Mouse (Mus musculus) heart, postnatal 0 days (tissue): ENCODE measurements around the gene Aurkaip1. TPM values are rescaled to one million over a fixed set of nuclear protein-coding genes. Genes with fewer than 3 reads are reported as not detected.

Experiments used
- ATAC-seq: fragments of 200-750 bp; cut with Nextera tagmentation; 2 replicates; pipeline ENCODE4 v1.8.0; 2017; ENCODE audit warnings: low read depth, moderate number of reproducible peaks, moderate library complexity; ENCODE audit not compliant: insufficient read depth
- DNase-seq: peaks from one replicate; pipeline ENCODE4 v3.0.0-alpha.2; 2016; ENCODE audit warnings: low spot score
- H3K27ac ChIP-seq: fragments of 300-500 bp; sonication (generic); 2 replicates; pipeline ENCODE4 v1.5.1; 2014; ENCODE audit warnings: low read depth, mild to moderate bottlenecking
- H3K27me3 ChIP-seq: fragments of 300-500 bp; sonication (generic); 2 replicates; pipeline ENCODE4 v1.6.1; 2014; ENCODE audit warnings: low read length, mixed read lengths; ENCODE audit not compliant: control insufficient read depth, insufficient read depth
- H3K36me3 ChIP-seq: fragments of 300-500 bp; sonication (generic); replicated peaks from 2 replicates; pipeline ENCODE4 v1.6.1; 2014; ENCODE audit warnings: low read length, mixed read lengths; ENCODE audit not compliant: control insufficient read depth, insufficient read depth
- H3K4me1 ChIP-seq: fragments of 300-500 bp; sonication (generic); 2 replicates; pipeline ENCODE4 v1.6.1; 2014; ENCODE audit warnings: antibody characterized with exemption; ENCODE audit not compliant: control insufficient read depth, insufficient read depth
- H3K4me2 ChIP-seq: fragments of 300-500 bp; sonication (generic); 2 replicates; pipeline ENCODE4 v1.6.1; 2014; ENCODE audit warnings: low read depth, mild to moderate bottlenecking, low read length, moderate library complexity
- H3K4me3 ChIP-seq: fragments of 300-500 bp; sonication (generic); 2 replicates; pipeline ENCODE4 v1.5.1; 2014; ENCODE audit warnings: low read depth, low read length
- H3K9ac ChIP-seq: fragments of 300-500 bp; sonication (generic); replicated peaks from 2 replicates; pipeline ENCODE4 v1.6.1; 2014; ENCODE audit warnings: low read depth, low read length, mixed read lengths
- H3K9me3 ChIP-seq: fragments of 300-500 bp; sonication (generic); replicated peaks from 2 replicates; pipeline ENCODE4 v1.6.1; 2016; ENCODE audit warnings: low read length; ENCODE audit not compliant: control insufficient read depth
- CTCF ChIP-seq: IDR thresholded peaks from 2 replicates; pipeline ENCODE4 v1.5.1; 2016; ENCODE audit warnings: antibody characterized with exemption, control low read depth, low read depth
- EP300 ChIP-seq: IDR thresholded peaks from 2 replicates; pipeline ENCODE4 v1.6.1; 2016; ENCODE audit warnings: antibody characterized with exemption, low read depth
- whole genome bisulfite sequencing: fragments of 180-500 bp; shearing (Covaris S2); extraction: QIAGEN DNeasy Blood & Tissue Kit; methylation state at CpG from one replicate; pipeline ENCODE4 v1.1.7; 2014; 5-methylcytosine and 5-hydroxymethylcytosine counted together
- polyA plus RNA-seq: library from polyadenylated mRNA; unstranded; fragments of >200 nt; fragmentation: Nextera tagmentation; extraction: Ambion mirVana; gene quantifications from 2 replicates; pipeline ENCODE4 v1.2.1, GENCODE M21; 2015
- total RNA-seq: library from RNA; depleted of rRNA; stranded (reverse); fragments of >200 nt; gene quantifications from 2 replicates; pipeline ENCODE4 v1.2.3, GENCODE M21; 2014; ENCODE audit warnings: low replicate concordance

Aurkaip1 gene
- total and polyA plus RNA-seq, 2 experiments from 2014 or later = 122 to 155 TPM

DNA sequence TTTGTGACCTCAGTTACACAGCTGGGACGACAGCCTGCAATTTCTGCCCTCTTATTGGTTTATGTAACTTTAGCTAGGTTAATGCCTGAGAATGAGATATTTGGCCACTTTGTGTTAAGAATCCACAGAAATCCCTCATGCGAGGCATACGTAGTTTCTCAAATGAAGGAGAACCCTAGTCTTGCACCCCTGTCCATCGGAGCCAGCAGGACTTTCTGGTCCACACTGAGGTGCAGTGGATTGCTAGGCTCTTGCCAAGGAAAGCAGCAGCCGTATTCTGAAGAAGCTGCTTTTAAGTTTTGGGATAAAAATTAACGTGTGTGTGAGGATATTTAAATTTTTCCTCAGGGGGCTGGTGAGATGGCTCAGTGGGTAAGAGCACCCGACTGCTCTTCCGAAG lies 476 bp upstream of the Aurkaip1 start:
- Histone ChIP-seq H3K4me1 (peaks cover 6% of the 10 kb centered on the region), H3K4me2 (peak overlapping the region; percentile 86), H3K36me3 (peaks cover 28% of the 10 kb centered on the region), H3K9ac (no peak overlapping the region), H3K27ac (peak overlapping the region; percentile 86), H3K4me3 (peak overlapping the region; percentile 72), H3K9me3 (no peaks in the 10 kb centered on the region), H3K27me3 (no peaks in the 10 kb centered on the region)
- no peak for TF ChIP-seq EP300
- no peak for TF ChIP-seq CTCF
- DNase-seq (no peak), ATAC-seq (no peak)
- WGBS = 52% methylated on average over 8 of the region's 8 CpGs

DNA sequence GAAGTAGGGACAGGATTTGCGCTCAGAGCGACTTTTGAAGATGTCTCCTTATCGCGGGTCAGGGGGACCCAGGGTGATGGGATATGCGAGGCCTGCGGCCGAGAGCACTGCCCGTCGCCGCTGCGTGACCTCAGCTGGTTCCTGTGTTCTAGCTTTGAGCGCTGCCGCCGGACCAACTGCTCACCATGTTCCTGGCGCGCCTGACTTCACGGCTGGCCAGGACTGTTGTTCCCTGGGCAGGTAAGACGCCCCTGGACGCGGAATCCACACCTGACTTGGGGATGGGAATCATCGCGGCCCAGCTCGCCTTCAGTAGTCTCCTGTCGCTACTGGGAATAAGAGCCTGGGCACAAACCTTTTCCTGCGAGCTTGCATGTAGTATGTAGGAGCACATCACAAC lies 759 bp downstream of the Aurkaip1 start:
- Histone ChIP-seq H3K9me3 (no peaks in the 10 kb centered on the region), H3K36me3 (peaks cover 20% of the 10 kb centered on the region), H3K27me3 (no peaks in the 10 kb centered on the region), H3K9ac (peak overlapping the region; percentile 81), H3K27ac (peak overlapping the region; percentile 86), H3K4me3 (peak overlapping the region; percentile 72), H3K4me2 (peak overlapping the region; percentile 86), H3K4me1 (peaks cover 6% of the 10 kb centered on the region)
- TF ChIP-seq EP300 (no peak), CTCF (no peak)
- DNase-seq (no peak), ATAC-seq (peak; percentile 4; the same call in 1 of the 2 replicates)
- WGBS = under 1% methylated on average over 22 of the region's 25 CpGs

DNA sequence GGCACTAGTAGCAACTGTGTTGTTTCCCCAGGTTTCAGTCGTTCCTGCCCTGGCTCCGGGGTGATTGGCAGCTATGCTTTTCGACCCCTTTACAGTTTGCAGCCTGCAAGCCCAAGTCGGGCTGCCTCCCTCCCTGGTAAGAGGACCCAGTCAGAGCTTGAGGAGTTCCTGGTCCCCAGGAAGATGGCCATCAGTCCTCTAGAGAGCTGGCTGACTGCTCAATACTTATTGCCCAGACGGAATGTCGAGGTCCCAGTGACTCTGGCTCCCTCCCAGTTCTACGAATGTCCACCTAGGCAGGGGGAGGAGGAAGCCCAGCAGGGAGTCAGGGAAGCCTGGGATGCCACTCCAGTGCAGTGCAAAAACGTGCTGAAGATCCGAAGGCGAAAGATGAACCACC lies 1.2 kb downstream of the Aurkaip1 start:
- H3K36me3 ChIP-seq = peaks cover 15% of the 10 kb centered on the region
- DNase-seq (no peak), ATAC-seq (no peak)
- H3K27me3 ChIP-seq = no peaks in the 10 kb centered on the region
- H3K4me3 ChIP-seq = peak overlapping the region; percentile 72
- H3K9ac ChIP-seq = peak overlapping the region; percentile 81
- WGBS = 45% methylated on average over 10 of the region's 10 CpGs
- TF ChIP-seq CTCF (no peak), EP300 (no peak)
- H3K9me3 ChIP-seq = no peaks in the 10 kb centered on the region
- H3K27ac ChIP-seq = peak overlapping the region; percentile 86; the same call in 1 of the 2 replicates
- peaks cover 6% of the 10 kb centered on the region for H3K4me1 ChIP-seq
- H3K4me2 ChIP-seq = peak overlapping the region; percentile 86

DNA sequence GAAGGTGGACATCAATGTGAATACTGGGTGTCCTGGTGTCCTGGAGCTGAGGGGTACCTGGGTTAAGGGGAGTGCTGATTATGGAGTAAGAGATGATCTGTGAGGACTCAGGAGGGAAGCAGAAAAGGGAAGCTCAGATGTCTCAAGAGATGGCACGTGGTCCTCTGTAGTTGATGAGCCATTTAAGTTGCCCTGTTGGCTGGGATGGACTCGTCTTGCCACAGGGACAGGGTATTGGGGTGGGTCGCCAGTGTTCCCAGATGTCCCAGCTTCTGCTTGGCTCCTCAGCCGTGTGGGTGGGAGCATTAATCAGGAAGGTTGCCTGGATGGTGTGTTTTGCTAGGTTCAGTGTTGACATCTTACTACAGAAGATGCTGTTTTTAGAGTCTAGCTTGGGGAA lies 2.2 kb downstream of the Aurkaip1 start:
- 83% methylated on average over 4 of the region's 4 CpGs for WGBS
- DNase-seq (no peak), ATAC-seq (no peak)
- Histone ChIP-seq H3K4me1 (peaks cover 11% of the 10 kb centered on the region), H3K27me3 (no peaks in the 10 kb centered on the region), H3K9ac (no peak overlapping the region), H3K36me3 (peaks cover 8% of the 10 kb centered on the region; the same call in 1 of the 2 replicates), H3K4me3 (no peak overlapping the region), H3K9me3 (no peaks in the 10 kb centered on the region), H3K27ac (no peak overlapping the region), H3K4me2 (no peak overlapping the region)
- TF ChIP-seq EP300 (no peak), CTCF (no peak)

DNA sequence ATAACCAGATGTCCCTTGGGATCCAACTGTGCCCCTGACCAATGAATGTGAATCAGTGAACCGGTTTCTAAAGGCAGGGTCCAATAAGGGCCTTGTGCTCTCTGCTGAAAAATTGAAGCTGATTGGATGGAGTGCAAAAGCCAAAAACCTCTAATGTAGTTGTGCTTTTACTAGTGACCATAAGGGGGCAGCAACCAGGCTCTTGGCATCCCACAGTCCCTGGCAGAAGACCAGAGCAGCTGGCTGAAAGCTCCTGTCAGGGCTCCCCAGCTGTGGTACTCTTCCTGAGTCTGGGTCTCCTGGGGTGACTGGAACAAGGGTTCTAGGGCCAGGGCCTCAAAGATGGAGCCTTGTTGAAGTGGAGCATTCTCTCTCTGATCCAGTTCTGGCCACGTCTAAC lies 2.8 kb downstream of the Aurkaip1 start:
- ATAC-seq = peak; percentile 21; the same call in 1 of the 2 replicates
- WGBS = 11% methylated on average over 2 of the region's 2 CpGs
- H3K27ac ChIP-seq = peak overlapping the region; percentile 72
- no peak overlapping the region for H3K4me3 ChIP-seq
- peaks cover 14% of the 10 kb centered on the region for H3K4me1 ChIP-seq
- TF ChIP-seq EP300 = no peak
- TF ChIP-seq CTCF = peak; percentile 76
- H3K9me3 ChIP-seq = no peaks in the 10 kb centered on the region
- no peak overlapping the region for H3K4me2 ChIP-seq
- peaks cover 4% of the 10 kb centered on the region; the same call in 1 of the 2 replicates for H3K36me3 ChIP-seq
- H3K27me3 ChIP-seq = no peaks in the 10 kb centered on the region
- H3K9ac ChIP-seq = no peak overlapping the region
- peak; percentile 85 for DNase-seq

DNA sequence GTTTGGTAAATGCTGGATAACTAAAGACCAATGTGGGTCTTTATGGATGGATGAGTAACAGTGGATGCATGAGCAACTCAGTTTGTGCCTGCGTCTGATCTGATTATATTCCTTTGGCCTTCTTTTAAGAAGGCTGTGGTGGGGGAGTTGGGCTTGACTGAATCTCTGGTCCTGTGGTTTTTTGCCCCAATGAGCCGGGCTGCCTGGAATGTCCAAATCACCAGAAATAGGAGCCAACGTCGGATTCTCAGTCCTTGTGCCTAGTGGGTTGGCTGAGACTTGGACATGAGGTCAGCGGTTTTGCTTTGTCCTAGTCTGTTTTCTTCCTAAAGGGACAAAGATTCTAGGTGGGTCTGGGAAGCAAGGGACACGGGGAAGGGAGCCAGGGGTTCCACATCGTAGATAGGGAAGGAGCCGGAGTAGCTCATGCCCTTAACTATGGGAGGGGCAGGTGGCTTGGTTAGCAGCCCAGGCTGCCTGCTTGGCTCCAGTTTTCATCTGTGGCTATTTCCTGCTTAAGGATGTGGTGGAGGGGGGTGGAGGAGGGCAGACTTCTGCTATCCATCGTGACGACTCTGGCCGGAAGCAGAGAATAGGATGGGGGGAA lies 6.4 kb downstream of the Aurkaip1 start:
- H3K9ac ChIP-seq = no peak overlapping the region
- H3K27ac ChIP-seq = peak overlapping the region; percentile 84
- WGBS = 44% methylated on average over 11 of the region's 11 CpGs
- peaks cover 16% of the 10 kb centered on the region for H3K4me1 ChIP-seq
- no peak overlapping the region for H3K4me2 ChIP-seq
- DNase-seq (no peak), ATAC-seq (peak; percentile 12; the same call in 1 of the 2 replicates)
- H3K4me3 ChIP-seq = no peak overlapping the region
- no peaks in the 10 kb centered on the region for H3K9me3 ChIP-seq
- H3K36me3 ChIP-seq = peaks cover 4% of the 10 kb centered on the region; the same call in 1 of the 2 replicates
- 0 out of 2 replicates have a peak, but pooled peaks cover 6% of the 10 kb centered on the region for H3K27me3 ChIP-seq
- TF ChIP-seq CTCF (no peak), EP300 (0 out of 2 replicates have a peak, but pooled peaks have one; percentile 15)
